Mouse (Mus musculus): ENCODE results near the gene Selp.
A peak's percentile ranks its signal among the peaks of the same experiment; 100 is the strongest.

Gene Selp

GRCm38 (mm10) chr1:164178429-164178828, 63.4 kb downstream of the Selp start:
- DNase-seq (ENCODE audit: low spot score in 2 of 2), result no peak

DNA sequence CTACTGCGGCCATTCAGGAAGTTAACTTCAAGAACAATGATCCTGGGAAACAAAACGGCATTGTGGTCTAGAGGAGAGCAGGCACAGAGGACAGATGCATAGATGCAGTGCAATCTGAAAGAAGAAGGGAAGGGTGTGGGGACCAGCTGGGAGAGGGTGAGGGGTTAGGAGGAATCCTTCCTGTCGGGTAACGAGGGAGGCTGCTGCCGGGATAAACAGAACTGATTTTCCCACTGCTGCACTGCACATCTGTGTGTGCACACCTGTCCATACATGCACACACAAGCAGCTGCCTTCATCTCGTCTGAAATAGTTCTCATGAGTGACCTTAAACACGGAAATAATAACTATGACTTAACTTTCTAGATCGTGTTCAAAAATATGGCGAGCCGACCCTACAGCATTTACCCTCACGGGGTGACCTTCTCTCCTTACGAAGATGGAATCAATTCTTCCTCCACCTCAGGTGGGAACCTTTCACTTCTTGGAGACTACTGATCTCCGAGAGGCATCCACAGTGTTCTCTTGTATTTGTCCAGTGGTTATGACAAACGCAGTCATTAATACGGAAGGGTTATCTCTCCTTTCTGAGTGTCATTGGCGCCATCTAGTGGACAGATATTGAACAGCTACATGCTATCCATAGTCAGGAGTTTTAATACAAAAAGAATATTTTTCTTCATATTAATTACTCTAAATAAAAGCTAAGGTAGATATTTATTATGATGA, 69.2 kb downstream of the Selp start:
- peak; percentile 17 to 43 for DNase-seq (ENCODE audit: low spot score in 2 of 2)

- no peak for DNase-seq (ENCODE audit: low spot score in 2 of 2)
These were observed 69.8 kb downstream of the Selp start for GRCm38 (mm10) chr1:164184871-164185223.

GRCm38 (mm10) chr1:164185316-164185715, 70.3 kb downstream of the Selp start:
- DNase-seq (ENCODE audit: low spot score in 2 of 2), result no peak

- DNase-seq (ENCODE audit: low spot score in 2 of 2), result no peak
These were observed 72.0 kb downstream of the Selp start for GRCm38 (mm10) chr1:164187002-164187560.

DNA sequence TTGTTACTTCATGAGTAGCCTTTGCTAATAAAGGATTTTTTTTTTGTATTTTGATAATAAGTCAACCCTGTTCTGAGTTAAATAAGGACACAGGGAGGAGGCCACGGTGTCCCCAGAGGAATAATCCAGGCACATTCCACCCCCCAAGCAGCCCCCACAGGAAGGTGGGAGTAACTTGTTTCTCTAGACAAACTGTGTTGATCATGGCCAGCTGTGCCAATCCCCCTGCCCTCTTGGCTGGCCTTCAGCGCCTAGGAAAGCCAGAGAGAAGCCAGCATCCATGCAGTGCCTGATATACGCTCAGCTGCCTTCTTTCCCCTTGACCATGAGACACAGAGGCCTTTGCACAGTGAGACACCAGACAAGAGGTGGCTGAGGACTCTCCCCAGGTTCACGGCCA, 84.5 kb downstream of the Selp start:
- no peak for DNase-seq (ENCODE audit: low spot score in 2 of 2)

Measured in frontal cortex, postnatal 25 days (tissue).